Mouse (Mus musculus) cerebellum, adult 2 months (tissue): ENCODE measurements at regions not wholly inside any gene's neighbourhood (a gene's known extent, or its start where the extent isn't known, plus 50 kb on each side); places are given as distances from the start of the nearest gene placed in this dataset.

Experiments used
- DNase-seq, 2 experiments: peaks; one replicate each; pipeline ENCODE4 v3.0.0; 2021
- H3K27ac ChIP-seq: fragments of 200-500 bp; 2 replicates; pipeline ENCODE4 v1.5.1; 2012; ENCODE audit warnings: low read length, control low read depth, inconsistent platforms; ENCODE audit not compliant: insufficient read depth
- H3K27me3 ChIP-seq: fragments of 200-500 bp; 2 replicates; pipeline ENCODE4 v1.6.1; 2012; ENCODE audit warnings: inconsistent platforms, mild to moderate bottlenecking, low read length, moderate library complexity; ENCODE audit not compliant: control insufficient read depth, insufficient read depth
- H3K4me1 ChIP-seq: fragments of 200-500 bp; 2 replicates; pipeline ENCODE4 v1.6.1; 2011; ENCODE audit warnings: low read length; ENCODE audit not compliant: control insufficient read depth, insufficient read depth
- H3K4me3 ChIP-seq: fragments of 200-500 bp; replicated peaks from 2 replicates; pipeline ENCODE3; 2011; ENCODE audit warnings: mild to moderate bottlenecking, low read depth, low read length, control low read depth; ENCODE audit not compliant: insufficient read depth
- CTCF ChIP-seq: fragments of 200-500 bp; IDR thresholded peaks from 2 replicates; pipeline ENCODE4 v1.5.1; 2011; ENCODE audit warnings: low read depth, mild to moderate bottlenecking, control low read depth, low read length, moderate library complexity, borderline replicate concordance; ENCODE audit not compliant: insufficient read depth
- POLR2A ChIP-seq: fragments of 200-500 bp; IDR thresholded peaks from 2 replicates; pipeline ENCODE4 v1.6.1; 2011; ENCODE audit warnings: low read length, control low read depth, borderline replicate concordance; ENCODE audit not compliant: insufficient read depth
- WGBS: fragments of 180-500 bp; shearing (Covaris S2); methylation state at CpG from one replicate; pipeline ENCODE4 v1.1.7; 2018; 5-methylcytosine and 5-hydroxymethylcytosine counted together

DNA sequence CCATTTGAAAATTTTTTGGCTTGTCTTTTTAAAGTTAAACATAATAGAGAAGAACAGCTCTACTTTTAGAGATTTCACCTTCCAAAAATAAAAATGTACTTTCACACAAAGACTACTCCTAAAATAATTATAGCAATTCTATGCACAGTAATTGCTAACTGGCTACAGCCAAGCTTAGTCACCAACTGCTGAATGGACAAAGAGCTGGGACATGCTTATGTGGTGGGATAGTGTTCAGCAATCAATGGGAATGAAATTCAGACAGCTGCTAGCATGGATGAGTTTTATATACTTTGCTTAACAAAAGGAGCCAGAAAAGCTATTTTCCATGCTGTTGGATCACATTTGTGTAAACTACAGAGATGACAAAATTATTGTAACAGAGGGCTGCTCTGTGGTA, 2727.5 kb downstream of the Gm37988 start:
- no peak for TF ChIP-seq CTCF
- TF ChIP-seq POLR2A: no peak
- DNase-seq: no peak
- no peaks in the 10 kb centered on the region for H3K27me3 ChIP-seq
- no peaks in the 10 kb centered on the region for H3K4me1 ChIP-seq
- no peak overlapping the region for H3K4me3 ChIP-seq
- H3K27ac ChIP-seq: no peak overlapping the region

DNA sequence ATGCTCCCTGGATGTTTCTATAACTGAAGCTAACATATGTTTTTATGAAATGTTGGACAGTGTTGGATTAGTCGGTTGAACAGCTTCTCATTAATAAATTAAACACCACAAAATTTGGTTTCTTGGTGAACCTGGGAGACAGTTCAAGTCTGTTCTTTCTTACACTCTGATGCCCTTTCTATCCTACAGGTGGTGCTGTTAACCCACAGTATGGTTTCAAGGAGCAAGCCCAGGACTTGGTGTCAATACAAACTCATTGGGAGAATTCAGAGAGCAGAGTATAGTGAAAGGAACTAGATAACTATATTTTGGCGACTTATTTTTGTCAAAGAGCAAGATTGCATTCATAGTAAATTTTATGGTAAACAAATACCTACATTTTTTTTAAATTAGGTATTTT, 2735.8 kb downstream of the Gm37988 start:
- 24% methylated on average over 2 of the region's 2 CpGs for WGBS
- TF ChIP-seq CTCF (no peak), POLR2A (no peak)
- Histone ChIP-seq H3K4me1 (no peaks in the 10 kb centered on the region), H3K27me3 (no peaks in the 10 kb centered on the region), H3K27ac (no peak overlapping the region), H3K4me3 (no peak overlapping the region)
- no peak for DNase-seq

DNA sequence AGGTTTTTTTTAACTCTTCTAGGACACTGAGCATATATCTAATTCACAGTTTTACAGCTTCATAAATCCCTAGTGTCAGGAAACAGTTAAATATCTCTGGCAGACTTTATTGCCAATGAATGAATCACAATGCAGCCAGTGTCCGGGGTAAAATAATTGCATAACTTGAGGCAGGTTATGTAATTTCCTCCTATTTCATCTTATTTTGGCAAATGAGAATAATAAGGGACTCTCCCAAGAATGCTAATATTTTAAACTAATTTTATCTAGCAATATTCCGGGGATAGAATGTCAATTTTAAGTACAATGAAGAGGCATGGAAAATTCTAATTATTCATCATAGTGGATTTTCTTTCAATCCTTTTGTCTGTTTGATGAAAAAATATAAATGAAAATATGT, 2740.6 kb downstream of the Gm37988 start:
- no peak for DNase-seq
- TF ChIP-seq POLR2A: no peak
- no peak for TF ChIP-seq CTCF
- no peaks in the 10 kb centered on the region for H3K4me1 ChIP-seq
- no peak overlapping the region for H3K4me3 ChIP-seq
- no peak overlapping the region for H3K27ac ChIP-seq
- no peaks in the 10 kb centered on the region for H3K27me3 ChIP-seq
- WGBS: 41% methylated on average over 2 of the region's 2 CpGs

DNA sequence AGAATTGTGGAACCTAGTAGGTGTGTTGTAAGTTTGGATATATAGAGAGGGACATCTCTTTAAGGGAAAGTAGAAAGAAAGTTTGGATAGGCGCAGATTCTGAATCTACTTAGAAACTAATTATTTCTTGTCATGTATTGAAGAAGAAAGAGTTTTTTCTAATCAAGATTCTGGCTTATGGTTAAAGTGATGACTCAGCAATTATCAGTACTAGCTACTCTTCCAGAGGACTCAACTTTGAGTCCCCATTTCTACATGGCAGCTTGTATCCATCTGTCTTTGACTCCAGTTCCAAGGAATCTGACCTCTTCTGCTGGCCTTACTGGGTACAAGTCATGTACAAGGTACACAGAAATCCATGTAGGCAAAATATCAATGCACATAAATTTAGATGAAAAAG, 2767.1 kb downstream of the Gm37988 start:
- TF ChIP-seq POLR2A (no peak), CTCF (no peak)
- Histone ChIP-seq H3K4me3 (no peak overlapping the region), H3K27me3 (no peaks in the 10 kb centered on the region), H3K27ac (no peak overlapping the region), H3K4me1 (no peaks in the 10 kb centered on the region)
- WGBS: 91% methylated on average over 1 of the region's 1 CpGs
- no peak for DNase-seq

DNA sequence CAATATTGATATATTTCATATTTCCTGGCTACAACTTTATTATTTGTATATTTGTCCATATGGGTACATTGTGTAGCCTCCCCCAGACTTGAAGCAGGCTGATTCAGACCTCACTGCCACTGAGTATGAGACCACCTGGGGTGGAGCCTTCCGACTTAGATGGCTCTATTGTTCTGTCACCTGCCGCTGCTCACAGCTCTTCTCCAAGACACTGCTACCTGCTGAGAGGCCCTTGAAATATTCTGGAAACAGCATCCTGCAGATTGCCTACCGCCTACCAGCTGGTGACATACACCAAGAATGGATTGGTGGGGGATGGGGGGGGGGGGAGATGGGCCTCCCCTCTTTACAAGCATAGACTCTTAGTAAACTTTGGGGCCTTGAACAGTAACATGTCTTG, 2778.7 kb downstream of the Gm37988 start:
- TF ChIP-seq CTCF (no peak), POLR2A (no peak)
- 7% methylated on average over 3 of the region's 3 CpGs for whole genome bisulfite sequencing
- no peak overlapping the region for H3K4me3 ChIP-seq
- H3K27me3 ChIP-seq: no peaks in the 10 kb centered on the region
- DNase-seq: no peak
- no peak overlapping the region for H3K27ac ChIP-seq
- no peaks in the 10 kb centered on the region for H3K4me1 ChIP-seq

DNA sequence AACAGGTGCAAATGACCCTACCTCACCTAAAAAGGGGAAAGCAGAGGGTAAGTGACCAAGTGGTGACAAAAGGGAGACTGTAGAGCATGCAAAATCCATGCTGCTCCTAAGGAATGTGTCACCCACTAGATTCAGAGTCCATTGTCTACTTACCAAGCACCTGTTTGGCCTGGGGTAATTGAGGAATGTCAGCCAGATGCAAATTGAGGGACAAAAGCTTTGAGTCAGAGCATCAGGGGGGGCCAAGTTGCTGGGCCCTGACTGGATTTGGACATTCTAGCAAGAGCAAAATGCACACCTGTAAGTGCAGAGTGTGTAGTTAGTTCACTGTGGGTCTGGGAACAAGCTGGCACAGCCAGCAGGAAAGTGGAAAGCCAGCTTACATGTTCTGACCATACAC, 2783.6 kb downstream of the Gm37988 start:
- no peak for DNase-seq

More for the DNA sequence above, 2783.6 kb downstream of the Gm37988 start:
- H3K27me3 ChIP-seq: no peaks in the 10 kb centered on the region
- no peaks in the 10 kb centered on the region for H3K4me1 ChIP-seq
- H3K27ac ChIP-seq: no peak overlapping the region
- TF ChIP-seq POLR2A (no peak), CTCF (no peak)
- H3K4me3 ChIP-seq: no peak overlapping the region
